In the genomic region with DNA sequence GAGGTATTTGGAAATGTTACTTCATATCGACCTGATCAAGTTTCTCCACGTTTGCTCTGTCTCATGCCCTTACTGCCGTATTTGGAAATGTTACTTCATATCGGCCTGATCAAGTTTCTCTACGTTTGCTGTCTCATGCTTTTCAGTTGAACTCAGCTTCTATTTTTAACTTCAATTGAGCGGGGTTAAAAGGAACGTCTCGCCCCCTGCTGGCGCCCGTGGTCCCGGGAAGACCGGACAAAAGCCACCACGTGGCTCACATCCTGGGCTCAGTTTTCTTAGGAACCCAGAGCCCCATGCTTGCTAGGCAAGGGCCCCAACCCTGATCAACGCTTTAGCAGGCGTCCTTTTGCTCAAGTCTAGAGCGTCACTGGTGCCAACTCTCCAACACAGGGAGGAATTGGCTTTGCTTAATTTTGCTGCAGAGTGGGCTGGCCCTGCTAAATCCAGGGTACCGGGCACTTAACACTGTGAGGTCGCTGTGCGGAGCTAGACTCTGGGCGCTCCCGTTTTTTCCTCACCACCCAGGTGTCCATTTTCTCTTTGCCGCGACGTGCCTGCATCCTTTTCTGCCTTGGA, we compare ENCODE assay signal across 8 mouse cellular contexts. TPM values are rescaled to one million over a fixed set of nuclear protein-coding genes. Genes with fewer than 3 reads are reported as not detected.
A peak's percentile ranks its signal among the peaks of the same experiment; 100 is the strongest.
DNase-seq lines count a peak whose midpoint lies in the region; ATAC-seq and TF ChIP-seq lines count a peak whose summit lies in the region.

No protein-coding gene starts in this region.

- under 1% methylated on average over 24 of the region's 24 CpGs for WGBS in hindbrain, embryonic 10.5 days
- WGBS in lung, postnatal 0 days, result under 1% methylated on average over 24 of the region's 24 CpGs

- TF ChIP-seq CTCF in lung, postnatal 0 days (IDR thresholded peaks at IDR 0.05), result peak; percentile 82

- H3K4me2 ChIP-seq in lung, postnatal 0 days (replicated peaks; ENCODE audit: low read depth, low read length), result peak overlapping the region; percentile 94

- peak overlapping the region; percentile 96 for H3K27ac ChIP-seq in hindbrain, embryonic 10.5 days
- H3K27ac ChIP-seq in lung, postnatal 0 days (ENCODE audit: low read length), result peak overlapping the region; percentile 93

- H3K27me3 ChIP-seq in hindbrain, embryonic 10.5 days (ENCODE audit: insufficient read depth, poor library complexity, severe bottlenecking), result no peaks in the 10 kb centered on the region
- H3K27me3 ChIP-seq in lung, postnatal 0 days (replicated peaks; ENCODE audit: insufficient read depth, low read length), result no peaks in the 10 kb centered on the region

- DNase-seq in MN1 (ENCODE audit: low spot score), result peak; percentile 93
- peak; percentile 58 for DNase-seq in cerebellum, adult 9-10 months
- peak; percentile 89 for DNase-seq in hindbrain, embryonic 10.5 days (ENCODE audit: low spot score)
- peak; percentile 75 for DNase-seq in layer of hippocampus, adult 9-11 months
- peak; percentile 98 for DNase-seq in lung, postnatal 0 days (ENCODE audit: low spot score)
- peak; percentile 74 for DNase-seq in ovary, postnatal 14 days (ENCODE audit: low spot score)
- peak; percentile 89 for DNase-seq in thymus, postnatal 14 days

- no peaks in the 10 kb centered on the region for H3K36me3 ChIP-seq in hindbrain, embryonic 10.5 days
- H3K36me3 ChIP-seq in lung, postnatal 0 days (ENCODE audit: insufficient read depth, low read length), result no peaks in the 10 kb centered on the region

- H3K9ac ChIP-seq in lung, postnatal 0 days (replicated peaks; ENCODE audit: low read depth), result peak overlapping the region; percentile 58

- no peaks in the 10 kb centered on the region for H3K9me3 ChIP-seq in hindbrain, embryonic 10.5 days
- H3K9me3 ChIP-seq in lung, postnatal 0 days (ENCODE audit: low read length), result no peaks in the 10 kb centered on the region

- TF ChIP-seq EP300 in lung, postnatal 0 days (IDR thresholded peaks at IDR 0.05), result peak; percentile 79

- peak overlapping the region; percentile 66 for H3K4me3 ChIP-seq in hindbrain, embryonic 10.5 days
- H3K4me3 ChIP-seq in lung, postnatal 0 days (ENCODE audit: low read depth, low read length), result peak overlapping the region; percentile 55

- 0 out of 2 replicates have a peak, but pooled peaks cover 3% of the 10 kb centered on the region for H3K4me1 ChIP-seq in hindbrain, embryonic 10.5 days (replicated peaks)
- peaks cover 3% of the 10 kb centered on the region; the same call in 1 of the 2 replicates for H3K4me1 ChIP-seq in lung, postnatal 0 days (ENCODE audit: insufficient read depth, low read depth, low read length)

- ATAC-seq in frontal cortex, adult (ENCODE audit: low TSS enrichment), result peak; percentile 81
- ATAC-seq in lung, postnatal 0 days, result peak; percentile 84

RNA-seq across cellular contexts. Expression of a gene that starts 42.3 kb away (rescaled TPM):
- polyA plus RNA-seq in hindbrain, embryonic 10.5 days (2016; fragmentation: Nextera tagmentation; extraction: Ambion mirVana), result 24.0 and 28.2 TPM in 2 replicates
- polyA plus RNA-seq in lung, postnatal 0 days (2015; fragmentation: Nextera tagmentation; extraction: Ambion mirVana), result 7.9 and 8.6 TPM in 2 replicates

RNA-seq across cellular contexts. Expression of a gene that starts 57.3 kb away (rescaled TPM):
- 18.1 and 26.6 TPM in 2 replicates for polyA plus RNA-seq in hindbrain, embryonic 10.5 days (2016; fragmentation: Nextera tagmentation; extraction: Ambion mirVana)
- 38.4 and 38.9 TPM in 2 replicates for polyA plus RNA-seq in lung, postnatal 0 days (2015; fragmentation: Nextera tagmentation; extraction: Ambion mirVana)

Comparison
In these comparisons a context has a peak if more than half of its experiments do, and no peak if none do; other contexts are left out.
1. Peak in every context shown above with its lines: DNase-seq, ATAC-seq, H3K4me3 ChIP-seq and H3K27ac ChIP-seq.